Mouse (Mus musculus): ENCODE measurements around the gene Lcn2.

Lcn2 gene

DNA sequence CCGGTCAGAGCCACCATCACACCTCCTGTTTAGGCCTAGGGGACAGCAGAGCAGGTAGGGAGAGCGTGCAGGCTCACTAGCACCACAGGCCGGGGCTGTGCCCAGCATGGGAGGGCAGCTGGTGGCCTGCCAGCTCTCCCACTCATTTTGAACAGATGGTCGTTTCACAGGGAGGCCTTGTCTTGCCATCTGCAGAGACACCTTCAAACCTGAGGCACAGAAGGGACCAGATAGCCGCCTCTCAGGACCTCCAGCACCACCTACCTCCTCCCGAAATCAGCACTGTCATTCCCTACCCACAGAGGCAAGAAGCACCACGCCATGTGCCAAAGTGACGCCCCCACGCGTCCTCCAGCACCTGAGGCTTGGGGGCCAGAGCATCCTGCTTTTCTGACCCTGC, 44.0 kb downstream of the Lcn2 start:
- DNase-seq (ENCODE audit: low read depth, low spot score), result no peak

DNA sequence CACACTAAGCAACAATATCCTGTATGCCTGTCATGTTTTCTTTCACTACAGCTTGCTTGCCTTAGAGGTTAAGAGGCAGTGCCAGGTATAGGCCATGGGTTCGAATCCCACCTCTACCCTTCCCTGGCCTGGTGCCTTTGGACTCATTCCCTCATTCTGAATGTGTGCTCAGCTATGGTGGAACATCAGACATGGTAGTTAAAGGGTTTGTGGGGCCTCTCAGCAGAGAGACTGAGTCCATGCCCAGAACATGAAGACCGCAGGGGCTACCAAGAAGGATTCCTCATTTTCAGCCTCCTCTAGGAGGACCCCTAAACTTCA, 44.7 kb downstream of the Lcn2 start:
- no peak for DNase-seq (ENCODE audit: low read depth, low spot score)

DNA sequence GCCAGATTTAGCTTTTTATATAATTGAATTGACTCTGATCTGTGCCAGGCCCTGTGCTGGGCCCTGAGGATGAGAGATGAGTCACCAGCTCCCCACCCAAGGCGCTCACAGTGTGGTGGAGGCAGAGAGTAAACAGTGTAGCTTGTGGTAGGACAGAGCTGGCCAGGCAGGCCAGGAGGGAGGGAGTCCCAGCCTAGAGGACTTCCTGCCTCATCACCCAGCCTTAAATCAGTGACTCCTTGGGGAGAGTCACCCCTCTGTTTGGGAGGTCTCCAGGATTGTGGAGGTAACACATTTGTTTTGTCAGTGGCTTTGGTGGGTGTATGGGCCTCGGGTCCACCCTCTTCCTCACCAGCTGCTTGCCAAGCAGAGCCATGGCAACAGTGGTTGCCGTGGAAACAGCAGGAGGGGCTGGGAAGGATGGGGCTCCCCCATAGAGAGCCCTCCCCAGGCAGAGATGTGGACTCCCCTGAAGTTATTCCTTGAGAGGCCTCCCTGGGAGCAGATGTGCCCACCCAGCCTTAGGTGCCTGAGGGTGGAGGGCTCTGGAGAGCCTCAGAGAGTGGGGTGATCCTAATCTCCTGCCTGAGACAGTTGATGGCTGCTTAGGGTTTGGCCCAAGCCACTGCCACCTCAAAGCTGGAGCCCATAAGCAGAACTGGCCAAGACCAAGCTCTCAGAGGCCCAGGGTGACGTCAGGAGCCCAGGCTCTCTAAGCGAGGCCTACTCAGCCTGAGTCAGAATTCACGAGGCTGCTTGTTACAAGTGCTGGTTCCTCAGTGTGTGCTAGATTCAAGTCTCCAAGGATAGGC, 45.3 kb downstream of the Lcn2 start:
- no peak for DNase-seq (ENCODE audit: low read depth, low spot score)

DNA sequence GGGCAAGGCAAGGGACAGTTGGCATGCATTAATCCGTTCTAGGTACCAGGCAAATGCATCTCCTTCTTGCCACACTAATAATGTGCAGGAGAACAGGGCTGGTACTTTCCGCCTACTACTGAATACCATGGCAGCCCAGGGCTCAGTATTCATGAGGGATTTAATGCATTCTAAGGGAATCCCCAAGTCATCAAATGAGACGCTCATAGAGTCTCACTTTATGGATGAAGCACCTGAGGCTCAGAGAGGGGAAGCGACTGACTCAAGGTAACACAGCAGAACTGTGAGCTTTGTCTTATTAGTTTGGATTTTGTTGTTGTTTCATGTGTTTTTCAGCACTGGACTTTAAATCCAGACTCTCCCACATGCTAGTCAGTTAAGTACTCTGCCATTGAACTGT, 46.0 kb downstream of the Lcn2 start:
- DNase-seq (ENCODE audit: low read depth, low spot score), result no peak

DNA sequence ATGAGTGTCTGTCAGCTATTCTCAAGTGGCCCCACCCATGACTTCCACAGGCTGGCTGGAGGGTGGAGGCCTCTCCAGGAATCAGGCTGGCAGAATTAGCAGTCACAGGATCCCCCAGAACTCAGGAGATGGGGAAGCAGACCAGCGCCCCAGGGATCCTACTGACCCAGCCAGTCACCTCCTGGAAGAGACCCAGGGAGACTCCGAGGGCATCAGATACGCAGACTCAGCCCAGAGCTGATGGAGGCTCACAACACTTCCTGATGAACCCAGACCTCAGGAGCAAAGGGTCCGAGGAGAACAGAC, 46.5 kb downstream of the Lcn2 start:
- DNase-seq (ENCODE audit: low read depth, low spot score), result no peak

DNA sequence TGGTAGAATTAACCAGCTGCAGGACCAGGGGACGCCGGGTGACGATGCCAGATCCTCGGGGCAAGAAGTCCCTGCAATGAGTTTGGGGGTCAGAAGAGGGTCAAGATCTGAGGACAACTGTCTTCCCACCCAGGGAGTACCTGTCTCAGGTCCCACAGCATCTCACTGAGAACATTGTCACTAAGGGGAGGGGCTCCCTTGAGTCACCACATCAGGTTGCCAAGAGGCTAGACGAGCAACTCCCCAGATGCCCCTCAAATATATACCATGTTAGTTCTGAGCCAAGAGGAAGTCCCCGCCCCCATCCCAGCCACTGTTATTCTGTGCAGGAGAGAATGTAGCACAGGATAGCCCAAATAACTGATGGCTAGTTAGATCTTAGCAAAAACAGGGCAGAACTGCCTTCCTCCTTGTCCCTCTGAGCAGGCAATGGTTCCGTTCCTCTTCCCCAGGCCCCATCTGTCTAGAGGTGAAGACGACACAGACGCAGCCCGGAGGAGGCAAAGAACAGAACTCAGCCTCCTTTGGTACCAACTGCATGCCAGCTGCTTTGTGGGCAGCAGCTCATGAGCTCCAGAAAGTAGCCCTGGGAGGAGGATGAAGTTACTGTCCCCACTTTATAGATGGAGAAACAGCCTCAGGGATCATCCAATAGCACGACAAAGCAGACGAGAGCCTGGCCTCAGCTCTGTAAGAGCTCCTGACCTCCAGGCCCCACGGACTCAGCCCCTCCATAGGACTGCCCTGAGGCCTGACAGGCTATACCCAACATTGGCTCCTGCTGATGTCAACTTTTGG, 47.0 kb downstream of the Lcn2 start:
- no peak for DNase-seq (ENCODE audit: low read depth, low spot score)

DNA sequence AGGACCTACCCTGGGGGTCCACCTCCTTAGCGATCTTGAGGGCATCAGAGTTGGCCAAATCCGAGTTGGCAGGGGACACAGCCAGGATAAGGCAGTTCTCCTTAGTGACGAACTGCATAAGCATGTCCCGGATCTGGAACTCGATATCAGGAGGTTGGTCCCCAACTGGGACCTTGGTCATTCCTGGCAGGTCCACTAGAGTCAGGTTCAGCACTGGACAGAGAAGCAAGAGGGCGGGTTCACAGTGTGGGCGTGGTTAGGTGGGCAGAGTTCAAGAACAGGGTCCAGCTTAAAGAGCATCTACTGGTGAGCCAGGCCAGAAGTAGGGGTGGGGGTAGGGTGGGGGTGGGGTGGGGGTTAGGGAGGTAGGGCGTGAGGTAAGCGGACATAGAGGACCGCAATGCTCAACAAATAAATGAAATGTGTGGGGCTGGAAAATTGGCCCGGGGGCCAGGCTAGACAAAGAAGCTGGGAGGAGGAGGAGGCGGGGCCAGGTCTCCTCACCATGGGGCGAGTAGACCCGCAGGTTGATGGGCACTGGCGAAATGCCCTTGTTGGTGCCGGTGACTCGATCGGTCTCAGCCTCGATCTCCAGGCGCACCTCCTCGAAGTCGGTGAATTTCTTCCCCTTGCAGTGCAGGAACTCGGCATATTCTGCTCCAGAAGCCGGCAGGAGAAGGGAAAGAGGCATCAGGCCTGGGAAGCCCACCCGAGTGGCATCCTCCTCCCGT, 48.0 kb downstream of the Lcn2 start:
- DNase-seq (ENCODE audit: low read depth, low spot score), result no peak

DNA sequence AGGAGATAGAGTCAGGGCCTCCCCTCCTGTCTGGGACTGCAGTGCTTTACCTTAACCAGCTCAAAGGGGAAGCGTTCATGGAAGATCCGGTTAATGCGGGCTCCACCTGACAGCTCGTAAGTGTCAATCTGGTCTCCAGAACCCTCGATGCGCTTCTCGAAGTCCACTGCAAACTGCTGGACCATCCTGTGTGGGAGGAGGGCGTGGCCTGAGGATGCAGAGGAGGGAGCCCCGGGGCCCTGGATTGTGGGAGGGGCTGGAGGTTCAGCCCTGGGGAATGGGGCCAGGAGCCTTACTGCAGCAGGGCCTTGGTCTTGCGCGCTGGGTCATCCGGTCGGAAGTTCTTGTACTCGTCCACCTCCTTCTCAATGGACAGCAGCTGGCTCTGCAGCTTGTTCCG, 52.2 kb downstream of the Lcn2 start:
- no peak for DNase-seq (ENCODE audit: low read depth, low spot score)
